Mouse (Mus musculus) megakaryocyte, embryonic 14.5 days (primary cell): ENCODE measurements around the gene Focad.

Source experiments
- FLI1 ChIP-seq: IDR thresholded peaks from 2 replicates; pipeline ENCODE4 v1.6.1; 2012; ENCODE audit warnings: low read length, inconsistent platforms, mixed read lengths
- GATA1 ChIP-seq: IDR thresholded peaks from 3 replicates; pipeline ENCODE4 v1.6.1; 2012; ENCODE audit warnings: mixed read lengths, low read length, inconsistent platforms, borderline replicate concordance

DNA sequence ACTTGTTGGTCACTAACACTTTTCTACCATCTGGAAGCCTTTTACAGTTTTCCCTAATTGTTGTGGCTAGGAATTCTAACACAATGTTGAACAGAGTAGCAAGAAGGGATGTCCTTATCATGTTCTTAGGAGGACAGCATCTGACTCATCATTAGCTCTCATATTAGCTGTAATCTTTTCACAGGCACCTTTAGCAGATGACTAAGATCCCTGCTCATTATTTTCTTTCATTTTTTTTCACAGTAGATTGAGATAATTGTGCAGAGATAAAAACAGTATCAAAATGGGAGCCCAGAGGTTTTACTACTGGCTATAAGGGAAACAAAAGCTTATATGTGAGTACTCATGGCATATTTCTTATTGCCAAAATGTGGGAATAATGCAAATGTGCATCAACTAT is 330.1 kb downstream of the Focad start:
- TF ChIP-seq FLI1: no peak
- no peak for TF ChIP-seq GATA1
